Mouse (Mus musculus) kidney, adult 2 months (tissue): ENCODE measurements at regions not wholly inside any gene's neighbourhood (a gene's known extent, or its start where the extent isn't known, plus 50 kb on each side); places are given as distances from the start of the nearest gene placed in this dataset.

ENCODE experiments used
- CTCF ChIP-seq: fragments of 200-500 bp; conservative IDR thresholded peaks from 2 replicates; pipeline ENCODE4 v1.5.1; 2011; ENCODE audit warnings: low read depth, mild to moderate bottlenecking, control low read depth, low read length, moderate library complexity, mixed read lengths; ENCODE audit not compliant: insufficient read depth, insufficient read length
- POLR2A ChIP-seq: fragments of 200-500 bp; IDR thresholded peaks from one replicate; pipeline ENCODE4 v1.6.1; 2011; ENCODE audit warnings: low read depth, low read length, control low read depth

DNA sequence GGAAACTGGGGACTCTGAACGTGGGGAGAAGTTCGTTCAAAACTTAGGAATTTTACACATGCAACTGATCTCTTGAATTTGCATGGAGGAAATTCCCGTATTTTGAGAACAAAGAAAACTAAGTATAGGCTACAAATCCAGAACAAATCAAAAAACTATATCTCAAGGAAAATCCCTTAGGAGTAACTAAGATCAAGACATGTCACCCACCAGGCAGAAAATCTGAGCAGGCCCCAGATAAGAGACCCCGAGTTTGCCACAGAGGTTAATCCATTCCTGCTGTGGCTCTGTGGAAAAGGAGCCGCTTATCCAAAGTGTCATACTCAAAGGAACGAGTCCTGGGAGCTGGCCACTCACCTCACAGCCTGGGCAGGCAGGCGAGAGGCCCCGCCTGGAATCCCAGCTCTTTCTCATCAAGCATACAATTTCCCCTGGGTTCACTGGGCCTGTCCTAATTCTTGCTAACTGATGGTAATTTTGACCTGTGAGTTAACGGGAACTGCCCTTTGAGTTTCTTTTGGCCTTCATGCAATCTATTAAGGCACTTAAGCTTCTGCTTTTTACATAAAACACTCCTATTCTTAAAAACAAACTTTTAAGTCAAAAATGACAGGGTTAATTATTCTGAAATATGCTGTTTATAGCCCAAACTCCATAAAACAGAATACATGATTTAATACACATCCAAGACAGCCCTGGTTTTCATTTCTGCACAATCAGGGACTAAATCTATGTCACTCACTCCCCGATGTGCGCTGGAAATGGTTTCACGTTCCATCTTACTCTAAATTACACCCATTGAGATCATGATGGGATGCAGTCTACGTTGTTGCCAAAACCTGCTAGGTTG is 151.5 kb upstream of the F930015N05Rik start:
- no peak for TF ChIP-seq CTCF
- TF ChIP-seq POLR2A, result no peak
